Mouse (Mus musculus) urinary bladder, adult 18-20 months (tissue): ENCODE measurements around the gene Pdzrn3.

Experiments
- DNase-seq, 2 experiments: peaks; one replicate each; pipeline ENCODE4 v3.0.0; 2022; ENCODE audit warnings: low spot score in 2 of 2, mixed read lengths in 2 of 2

Pdzrn3 gene

GRCm38 (mm10) chr6:101372982-101373381, 4.7 kb downstream of the Pdzrn3 start:
- no peak for DNase-seq

GRCm38 (mm10) chr6:101366809-101367602, 10.7 kb downstream of the Pdzrn3 start:
- no peak for DNase-seq

GRCm38 (mm10) chr6:101365795-101366194, 11.9 kb downstream of the Pdzrn3 start:
- DNase-seq, result no peak

GRCm38 (mm10) chr6:101363904-101364303, 13.8 kb downstream of the Pdzrn3 start:
- DNase-seq, result no peak

- DNase-seq, result no peak
These were observed 15.0 kb downstream of the Pdzrn3 start for GRCm38 (mm10) chr6:101362728-101363127.

GRCm38 (mm10) chr6:101362268-101362667, 15.4 kb downstream of the Pdzrn3 start:
- no peak for DNase-seq

- DNase-seq, result no peak
These were observed 17.4 kb downstream of the Pdzrn3 start for GRCm38 (mm10) chr6:101360211-101360737.

- no peak for DNase-seq
These were observed 18.1 kb downstream of the Pdzrn3 start for GRCm38 (mm10) chr6:101359646-101360045.

GRCm38 (mm10) chr6:101354887-101355286, 22.8 kb downstream of the Pdzrn3 start:
- DNase-seq, result no peak

GRCm38 (mm10) chr6:101354230-101354881, 23.3 kb downstream of the Pdzrn3 start:
- DNase-seq, result no peak

GRCm38 (mm10) chr6:101353701-101354100, 24.0 kb downstream of the Pdzrn3 start:
- DNase-seq, result no peak

GRCm38 (mm10) chr6:101352626-101353025, 25.1 kb downstream of the Pdzrn3 start:
- no peak for DNase-seq

GRCm38 (mm10) chr6:101351100-101351499, 26.6 kb downstream of the Pdzrn3 start:
- DNase-seq, result no peak

GRCm38 (mm10) chr6:101350414-101350973, 27.2 kb downstream of the Pdzrn3 start:
- DNase-seq, result no peak

GRCm38 (mm10) chr6:101348496-101348895, 29.2 kb downstream of the Pdzrn3 start:
- no peak for DNase-seq

GRCm38 (mm10) chr6:101340051-101340450, 37.6 kb downstream of the Pdzrn3 start:
- DNase-seq, result no peak

GRCm38 (mm10) chr6:101337842-101338528, 39.7 kb downstream of the Pdzrn3 start:
- DNase-seq, result no peak

- no peak for DNase-seq
These were observed 41.0 kb downstream of the Pdzrn3 start for GRCm38 (mm10) chr6:101336660-101337059.

GRCm38 (mm10) chr6:101335744-101336143, 42.0 kb downstream of the Pdzrn3 start:
- DNase-seq, result no peak

- no peak for DNase-seq
These were observed 43.2 kb downstream of the Pdzrn3 start for GRCm38 (mm10) chr6:101334495-101334894.

GRCm38 (mm10) chr6:101330392-101330791, 47.3 kb downstream of the Pdzrn3 start:
- no peak for DNase-seq

- no peak for DNase-seq
These were observed 48.2 kb downstream of the Pdzrn3 start for GRCm38 (mm10) chr6:101329499-101329898.
